Mouse (Mus musculus) hindbrain, embryonic 11.5 days (tissue): ENCODE measurements around the gene Sh3bp5l. TPM values are rescaled to one million over a fixed set of nuclear protein-coding genes. Genes with fewer than 3 reads are reported as not detected.
A peak's percentile ranks its signal among the peaks of the same experiment; 100 is the strongest.
"Not testable (repeated sequence)": the region's sequence is repeated elsewhere in the genome, so short reads cannot be mapped to it uniquely, and the experiment has no call there.

Source experiments
- ATAC-seq: fragments of 200-750 bp; cut with Nextera tagmentation; 2 replicates; pipeline ENCODE4 v1.8.0; 2017; ENCODE audit warnings: mild to moderate bottlenecking, moderate TSS enrichment, moderate library complexity; ENCODE audit not compliant: low FRiP score
- DNase-seq: peaks from one replicate; pipeline ENCODE4 v3.0.0-alpha.2; 2015; ENCODE audit warnings: low spot score
- H3K27ac ChIP-seq: fragments of 300-500 bp; sonication (generic); 2 replicates; pipeline ENCODE4 v1.5.1; 2014; ENCODE audit warnings: mild to moderate bottlenecking, low read depth, low read length
- H3K27me3 ChIP-seq: fragments of 300-500 bp; sonication (generic); 2 replicates; pipeline ENCODE4 v1.6.1; 2014; ENCODE audit warnings: mild to moderate bottlenecking, low read length, moderate library complexity, mixed read lengths; ENCODE audit not compliant: control insufficient read depth, insufficient read depth
- H3K36me3 ChIP-seq: fragments of 300-500 bp; sonication (generic); 2 replicates; pipeline ENCODE4 v1.6.1; 2014; ENCODE audit warnings: mild to moderate bottlenecking, low read length, moderate library complexity, mixed read lengths; ENCODE audit not compliant: control insufficient read depth, insufficient read depth
- H3K4me1 ChIP-seq: fragments of 300-500 bp; sonication (generic); replicated peaks from 2 replicates; pipeline ENCODE4 v1.6.1; 2014; ENCODE audit warnings: low read length, mixed read lengths; ENCODE audit not compliant: control insufficient read depth, insufficient read depth
- H3K4me2 ChIP-seq: fragments of 300-500 bp; sonication (generic); replicated peaks from 2 replicates; pipeline ENCODE4 v1.6.1; 2014; ENCODE audit warnings: mild to moderate bottlenecking, low read depth, low read length
- H3K4me3 ChIP-seq: fragments of 300-500 bp; sonication (generic); 2 replicates; pipeline ENCODE4 v1.5.1; 2014; ENCODE audit warnings: low read depth, low read length
- H3K9ac ChIP-seq: fragments of 300-500 bp; sonication (generic); 2 replicates; pipeline ENCODE4 v1.6.1; 2014; ENCODE audit warnings: low read depth, low read length
- H3K9me3 ChIP-seq: fragments of 300-500 bp; sonication (generic); 2 replicates; pipeline ENCODE4 v1.6.1; 2016; ENCODE audit warnings: low read length; ENCODE audit not compliant: control insufficient read depth
- WGBS: fragments of 180-500 bp; shearing (Covaris S2); extraction: QIAGEN DNeasy Blood & Tissue Kit; methylation state at CpG from one replicate; pipeline ENCODE4 v1.1.7; 2014; 5-methylcytosine and 5-hydroxymethylcytosine counted together
- polyA plus RNA-seq: library from polyadenylated mRNA; unstranded; fragments of >200 nt; fragmentation: Nextera tagmentation; extraction: Ambion mirVana; gene quantifications from 2 replicates; pipeline ENCODE4 v1.2.1, GENCODE M21; 2014

Gene Sh3bp5l
- polyA plus RNA-seq, 1 experiment from 2014 or later = 23.4 TPM

DNA sequence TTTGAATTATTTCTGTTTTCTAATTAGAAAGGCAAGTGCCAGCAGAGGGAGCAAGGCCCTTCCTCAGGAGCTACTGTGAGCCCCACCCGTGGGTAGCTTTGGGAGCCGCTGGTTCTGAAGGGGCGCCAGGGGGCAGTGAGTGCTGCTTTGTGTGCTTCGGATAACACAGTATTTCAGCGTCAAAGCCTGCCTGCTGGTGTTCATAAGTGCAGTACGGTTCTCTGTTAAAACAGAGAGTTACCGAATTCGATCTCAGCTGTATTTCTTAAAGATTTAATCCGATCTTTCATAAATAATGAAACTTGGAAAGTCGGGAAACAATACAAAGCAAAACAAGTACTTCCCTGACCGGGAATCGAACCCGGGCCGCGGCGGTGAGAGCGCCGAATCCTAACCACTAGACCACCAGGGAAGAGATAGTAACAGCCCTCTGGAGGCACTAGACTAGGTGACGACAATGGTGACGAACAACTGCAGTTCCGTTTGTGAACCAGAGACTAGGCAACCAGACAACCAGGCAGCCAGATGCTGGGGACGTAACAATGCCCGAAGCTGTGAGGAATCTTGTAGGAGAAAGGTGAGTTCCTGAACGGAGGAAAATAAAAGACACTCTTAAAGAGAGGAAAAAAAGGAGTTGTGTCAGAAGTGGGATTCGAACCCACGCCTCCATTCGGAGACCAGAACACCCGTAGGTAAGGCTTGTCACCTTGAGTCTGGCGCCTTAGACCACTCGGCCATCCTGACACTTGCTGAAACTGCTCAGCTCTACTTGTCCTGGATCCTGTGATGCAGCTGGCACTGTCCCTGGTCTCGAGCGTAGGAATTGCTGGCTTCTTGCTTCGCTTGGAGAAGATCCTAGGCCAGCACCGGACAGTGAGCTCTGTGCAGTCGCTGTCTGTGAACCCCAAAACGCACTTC, 28.4 kb upstream of the Sh3bp5l start:
- Histone ChIP-seq H3K4me3 (peak overlapping the region; percentile 60), H3K27me3 (no peaks in the 10 kb centered on the region), H3K4me2 (peak overlapping the region; percentile 30), H3K9ac (peak overlapping the region; percentile 56), H3K4me1 (no peaks in the 10 kb centered on the region), H3K27ac (peak overlapping the region; percentile 84), H3K36me3 (no peaks in the 10 kb centered on the region), H3K9me3 (no peaks in the 10 kb centered on the region)
- ATAC-seq (peak; percentile 92), DNase-seq (peak; percentile 100)
- under 1% methylated on average over 36 of the region's 36 CpGs for WGBS

DNA sequence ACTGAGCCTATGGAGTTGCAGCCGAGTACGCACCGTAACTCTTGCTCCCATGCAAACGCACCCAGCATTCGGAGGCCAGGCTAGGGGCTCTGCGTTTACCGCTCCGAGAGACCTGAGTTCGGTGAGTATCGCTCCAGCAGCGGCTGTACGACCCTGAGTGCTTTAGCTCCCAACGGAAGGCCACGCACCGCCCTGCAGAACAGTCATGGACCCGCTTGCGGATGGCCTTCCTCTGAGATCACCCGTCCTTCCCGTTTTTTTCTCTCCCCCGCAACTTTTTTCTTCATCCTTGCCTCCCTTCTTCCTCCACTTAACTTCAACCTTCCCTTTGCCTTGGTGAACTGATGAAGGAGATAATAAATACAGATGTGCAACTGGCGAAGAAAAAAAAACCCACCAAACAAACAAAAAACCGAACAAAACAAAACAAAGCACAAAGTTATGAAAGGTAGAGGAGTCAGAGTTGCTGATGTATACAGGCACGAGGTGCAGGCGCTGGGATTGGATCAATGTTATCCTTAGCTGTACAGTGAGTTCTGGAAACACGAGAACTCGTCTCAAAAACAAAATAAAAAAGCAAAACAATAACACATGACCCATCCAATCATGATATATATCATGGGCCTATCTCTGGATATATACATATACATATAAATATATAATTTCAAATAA, 27.6 kb upstream of the Sh3bp5l start:
- H3K27me3 ChIP-seq = no peaks in the 10 kb centered on the region
- H3K4me3 ChIP-seq = peak overlapping the region; percentile 60
- ATAC-seq (peak; percentile 54), DNase-seq (no peak)
- no peaks in the 10 kb centered on the region for H3K9me3 ChIP-seq
- peak overlapping the region; percentile 54 for H3K9ac ChIP-seq
- WGBS = 1% methylated on average over 26 of the region's 26 CpGs
- H3K27ac ChIP-seq = peak overlapping the region; percentile 84
- H3K4me2 ChIP-seq = peak overlapping the region; percentile 30
- H3K4me1 ChIP-seq = no peaks in the 10 kb centered on the region
- no peaks in the 10 kb centered on the region for H3K36me3 ChIP-seq

DNA sequence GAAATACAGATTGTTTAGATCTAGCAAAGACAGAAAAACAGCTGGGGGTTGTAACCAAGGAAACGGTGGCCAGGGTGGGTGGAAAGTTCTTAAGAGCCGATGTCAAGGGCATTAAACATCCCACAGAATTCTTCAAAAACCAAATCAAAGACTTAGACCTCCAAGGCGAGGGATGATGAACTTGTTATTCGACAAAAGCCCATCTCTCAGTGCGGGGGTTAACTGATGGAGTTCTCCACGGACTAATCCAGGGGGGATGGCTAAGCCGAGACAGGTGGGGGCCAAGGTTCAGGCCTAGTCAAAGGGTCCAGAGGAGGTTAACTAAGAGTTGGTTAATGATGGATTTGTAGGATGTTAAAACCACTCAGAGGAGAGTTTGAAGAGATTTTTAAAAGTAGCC, 26.9 kb upstream of the Sh3bp5l start:
- no peak overlapping the region for H3K9ac ChIP-seq
- H3K27me3 ChIP-seq = no peaks in the 10 kb centered on the region
- H3K36me3 ChIP-seq = no peaks in the 10 kb centered on the region
- no peak overlapping the region for H3K27ac ChIP-seq
- no peak overlapping the region for H3K4me3 ChIP-seq
- no peaks in the 10 kb centered on the region for H3K4me1 ChIP-seq
- no peak overlapping the region; the same call in 1 of the 2 replicates for H3K4me2 ChIP-seq
- no peak for ATAC-seq
- WGBS = 18% methylated on average over 7 of the region's 7 CpGs
- H3K9me3 ChIP-seq = no peaks in the 10 kb centered on the region
- peak; percentile 36 for DNase-seq

DNA sequence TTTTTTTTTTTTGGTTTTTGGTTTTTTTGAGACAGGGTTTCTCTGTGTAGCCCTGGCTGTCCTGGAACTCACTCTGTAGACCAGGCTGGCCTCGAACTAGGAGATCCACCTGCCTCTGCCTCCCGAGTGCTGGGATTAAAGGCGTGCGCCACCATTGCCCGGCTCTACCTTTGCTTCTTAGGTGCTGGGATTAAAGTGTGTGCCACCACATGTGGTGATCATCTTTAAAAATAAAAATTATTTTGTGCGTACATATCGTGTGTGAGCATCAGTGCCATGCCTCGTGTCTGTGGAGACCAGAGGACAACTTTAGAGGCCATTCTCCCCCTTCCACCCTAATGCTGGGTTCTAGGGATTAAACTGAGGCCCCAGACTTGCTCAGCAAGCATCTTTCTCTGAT, 25.2 kb upstream of the Sh3bp5l start:
- not testable (repeated sequence) for H3K9me3 ChIP-seq, H3K4me2 ChIP-seq, H3K27me3 ChIP-seq, H3K36me3 ChIP-seq, DNase-seq, H3K27ac ChIP-seq, ATAC-seq, H3K4me3 ChIP-seq, H3K9ac ChIP-seq, H3K4me1 ChIP-seq
- WGBS = 91% methylated on average over 8 of the region's 8 CpGs

DNA sequence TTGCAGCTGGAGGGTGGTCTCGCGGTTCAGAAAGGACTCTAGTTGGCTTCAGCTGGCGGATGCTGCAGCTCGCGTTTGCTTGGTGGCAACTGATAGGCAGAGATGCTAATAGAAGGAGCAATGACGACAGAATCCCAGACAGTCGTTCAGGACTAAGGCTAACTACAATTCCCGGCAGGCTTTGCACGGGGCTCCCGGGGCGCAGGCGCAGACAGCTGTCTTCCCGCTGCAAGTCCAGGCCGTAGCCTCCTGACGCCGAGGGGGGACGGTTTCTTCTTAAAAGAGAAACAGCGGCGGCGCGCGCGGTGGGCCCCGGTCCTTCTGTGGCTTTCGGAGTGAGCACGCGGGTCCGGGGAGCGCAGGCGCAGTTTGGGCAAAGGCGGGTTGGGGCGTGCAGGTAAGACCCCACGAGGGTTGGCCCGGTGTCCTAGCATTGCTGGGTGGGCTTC, 23.6 kb upstream of the Sh3bp5l start, which contains the start of gene Zfp692:
Gene Zfp692 (plus strand): TSS at position 210 of the 449 bp plus-strand sequence.
- Histone ChIP-seq H3K4me2 (peak within 1 kb of the TSS; percentile 69), H3K27ac (peak within 1 kb of the TSS; percentile 56), H3K9ac (peak within 1 kb of the TSS; percentile 53), H3K9me3 (no peaks in the 10 kb centered on the region), H3K4me3 (peak within 1 kb of the TSS; percentile 45), H3K4me1 (no peaks in the 10 kb centered on the region), H3K27me3 (no peaks in the 10 kb centered on the region), H3K36me3 (no peaks in the 10 kb centered on the region)
- ATAC-seq = peak; percentile 79
- under 1% methylated on average over 34 of the region's 34 CpGs for WGBS
- DNase-seq = peak; percentile 97

DNA sequence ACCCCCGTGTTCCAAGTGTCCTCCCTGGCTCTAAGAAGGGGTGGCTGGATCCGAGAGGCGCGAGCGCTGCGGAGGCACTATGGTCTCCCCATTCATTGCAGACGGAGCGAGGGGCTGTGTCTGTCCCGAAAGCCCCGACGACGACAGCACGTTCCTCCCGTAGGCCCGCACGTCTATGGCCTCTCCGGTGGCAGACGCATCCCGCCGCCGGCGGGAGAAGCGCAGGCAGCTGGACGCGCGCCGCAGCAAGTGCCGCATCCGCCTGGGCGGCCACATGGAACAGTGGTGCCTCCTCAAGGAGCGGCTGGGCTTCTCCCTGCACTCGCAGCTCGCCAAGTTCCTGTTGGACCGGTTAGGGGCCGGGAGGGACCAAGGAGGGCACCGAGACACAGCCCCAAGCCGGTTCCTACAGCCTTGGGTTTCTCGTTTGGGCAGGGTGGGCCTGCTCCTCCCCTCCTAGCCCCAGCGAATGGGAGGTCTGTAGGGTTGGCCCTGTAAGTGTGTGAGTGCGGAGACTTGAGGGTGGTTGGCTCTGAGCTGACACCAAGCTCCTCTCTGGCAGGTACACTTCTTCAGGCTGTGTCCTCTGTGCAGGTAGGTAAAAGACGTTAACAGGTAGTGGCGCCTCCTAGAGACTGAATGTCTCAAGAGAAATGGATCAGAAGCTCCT, 23.0 kb upstream of the Sh3bp5l start:
- Histone ChIP-seq H3K4me2 (peak overlapping the region; percentile 69), H3K9ac (peak overlapping the region; percentile 53), H3K9me3 (no peaks in the 10 kb centered on the region), H3K4me3 (peak overlapping the region; percentile 45), H3K36me3 (no peaks in the 10 kb centered on the region), H3K27ac (peak overlapping the region; percentile 56), H3K27me3 (no peaks in the 10 kb centered on the region), H3K4me1 (no peaks in the 10 kb centered on the region)
- WGBS = 1% methylated on average over 42 of the region's 42 CpGs
- DNase-seq (peak; percentile 72), ATAC-seq (peak; percentile 63)

DNA sequence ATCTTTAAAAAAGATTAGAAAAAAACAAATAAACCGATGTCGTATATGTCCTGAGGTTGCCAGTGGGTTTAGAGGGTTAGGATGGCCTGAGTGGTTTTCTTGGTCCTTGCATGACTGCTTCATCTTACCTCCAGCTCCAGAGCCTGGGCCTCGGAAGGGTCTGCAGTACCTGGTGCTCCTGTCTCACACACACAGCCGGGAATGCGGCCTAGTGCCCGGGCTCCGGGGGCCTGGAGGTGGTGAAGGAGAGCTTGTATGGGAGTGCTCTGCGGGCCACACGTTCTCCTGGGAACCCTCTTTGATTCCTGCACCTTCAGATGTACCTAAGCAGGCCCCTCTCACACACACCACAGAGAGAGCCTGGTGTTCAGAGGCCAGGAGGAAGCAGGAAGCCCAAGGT, 21.9 kb upstream of the Sh3bp5l start:
- H3K4me2 ChIP-seq = no peak overlapping the region
- no peak overlapping the region for H3K27ac ChIP-seq
- H3K27me3 ChIP-seq = no peaks in the 10 kb centered on the region
- no peaks in the 10 kb centered on the region for H3K9me3 ChIP-seq
- H3K36me3 ChIP-seq = no peaks in the 10 kb centered on the region; the same call in 1 of the 2 replicates
- no peaks in the 10 kb centered on the region for H3K4me1 ChIP-seq
- H3K4me3 ChIP-seq = no peak overlapping the region
- ATAC-seq = no peak
- no peak overlapping the region for H3K9ac ChIP-seq
- DNase-seq = no peak
- 96% methylated on average over 9 of the region's 9 CpGs for WGBS

DNA sequence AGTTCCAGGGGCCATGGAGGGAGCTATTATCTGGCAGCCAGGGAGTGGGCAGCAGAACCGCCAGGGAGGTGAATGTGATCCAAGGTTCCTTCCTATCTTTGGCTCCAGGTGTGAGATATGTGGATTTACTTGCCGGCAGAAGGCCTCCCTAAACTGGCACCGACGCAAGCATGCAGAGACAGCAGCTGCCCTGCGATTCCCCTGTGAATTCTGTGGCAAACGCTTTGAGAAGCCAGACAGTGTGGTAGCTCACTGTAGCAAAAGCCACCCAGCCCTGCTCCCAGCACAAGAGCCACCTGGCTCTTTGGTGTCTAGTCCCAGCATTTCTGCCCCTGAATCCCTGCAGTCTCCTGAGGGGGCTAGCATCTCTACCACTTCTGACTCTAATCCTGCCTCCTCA, 16.5 kb upstream of the Sh3bp5l start:
- Histone ChIP-seq H3K27ac (no peak overlapping the region), H3K4me1 (no peaks in the 10 kb centered on the region), H3K36me3 (peaks cover 2% of the 10 kb centered on the region), H3K27me3 (no peaks in the 10 kb centered on the region), H3K4me2 (no peak overlapping the region), H3K9ac (no peak overlapping the region), H3K9me3 (no peaks in the 10 kb centered on the region), H3K4me3 (no peak overlapping the region)
- ATAC-seq (no peak), DNase-seq (no peak)
- WGBS = 90% methylated on average over 6 of the region's 6 CpGs
